Mouse (Mus musculus) heart, postnatal 25 days (tissue): ENCODE measurements around the gene Spaca7. TPM values are rescaled to one million over a fixed set of nuclear protein-coding genes. Genes with fewer than 3 reads are reported as not detected.
"Not testable (repeated sequence)": the region's sequence is repeated elsewhere in the genome, so short reads cannot be mapped to it uniquely, and the experiment has no call there.

Experiments
- DNase-seq: peaks from one replicate; pipeline ENCODE4 v3.0.0; 2022; ENCODE audit warnings: low spot score
- intact Hi-C: fragments of 180-260 bp; cut with DNase I; formaldehyde crosslinking; loops from one replicate; pipeline ENCODE4 v1.15.1; 2025
- total RNA-seq, 2 experiments: library from RNA; stranded (reverse); gene quantifications; 2 replicates each; pipeline ENCODE4 v1.2.3; 2021

Gene Spaca7
- not detected for total RNA-seq

GRCm38 (mm10) chr8:12572814-12573534, at the start of gene Spaca7:
Spaca7 (plus strand) TSS chr8:12573029.
- no peak for DNase-seq
- intact Hi-C loops: no loop called here

GRCm38 (mm10) chr8:12524279-12524678, 48.5 kb upstream of the Spaca7 start:
- intact Hi-C loops: no loop called here
- DNase-seq: no peak

- DNase-seq: no peak
- intact Hi-C loops: no loop called here
Observed at GRCm38 (mm10) chr8:12528659-12529058, 44.2 kb upstream of the Spaca7 start.

- DNase-seq: no peak
- intact Hi-C loops: no loop called here
Observed at GRCm38 (mm10) chr8:12535617-12536016, 37.2 kb upstream of the Spaca7 start.

GRCm38 (mm10) chr8:12536306-12536705, 36.5 kb upstream of the Spaca7 start:
- intact Hi-C loops: no loop called here
- DNase-seq: no peak

- DNase-seq: no peak
- intact Hi-C loops: no loop called here
Observed at GRCm38 (mm10) chr8:12545236-12545635, 27.6 kb upstream of the Spaca7 start.

GRCm38 (mm10) chr8:12545671-12546070, 27.2 kb upstream of the Spaca7 start:
- intact Hi-C loops: no loop called here
- no peak for DNase-seq

GRCm38 (mm10) chr8:12547466-12548220, 25.2 kb upstream of the Spaca7 start:
- intact Hi-C loops: no loop called here
- DNase-seq: no peak

- no peak for DNase-seq
- intact Hi-C loops: no loop called here
Observed at GRCm38 (mm10) chr8:12548255-12548654, 24.6 kb upstream of the Spaca7 start.

GRCm38 (mm10) chr8:12548680-12549079, 24.1 kb upstream of the Spaca7 start:
- intact Hi-C loops: no loop called here
- no peak for DNase-seq

- intact Hi-C loops: no loop called here
- DNase-seq: no peak
Observed at GRCm38 (mm10) chr8:12555515-12556145, 17.2 kb upstream of the Spaca7 start.

GRCm38 (mm10) chr8:12558786-12559185, 14.0 kb upstream of the Spaca7 start:
- intact Hi-C loops: no loop called here
- DNase-seq: no peak

GRCm38 (mm10) chr8:12561403-12561960, 11.3 kb upstream of the Spaca7 start:
- DNase-seq: peak; percentile 4
- intact Hi-C loops: loop anchor here (1.0 to 5.0 kb wide), 2 partner anchors 116 to 604 kb away; no protein-coding TSS in a partner anchor

- no peak for DNase-seq
- intact Hi-C loops: loop anchor here (2.0 to 5.0 kb wide), 2 partner anchors 113 to 566 kb away; no protein-coding TSS in a partner anchor
Observed at GRCm38 (mm10) chr8:12564307-12564706, 8.5 kb upstream of the Spaca7 start.

GRCm38 (mm10) chr8:12565488-12565887, 7.3 kb upstream of the Spaca7 start:
- intact Hi-C loops: loop anchor here (2.0 kb wide), 1 partner anchor 567 kb away; no protein-coding TSS in a partner anchor
- no peak for DNase-seq

- no peak for DNase-seq
- intact Hi-C loops: no loop called here
Observed at GRCm38 (mm10) chr8:12566509-12566908, 6.3 kb upstream of the Spaca7 start.

GRCm38 (mm10) chr8:12576003-12576402, 3.2 kb downstream of the Spaca7 start:
- intact Hi-C loops: no loop called here
- DNase-seq: no peak

GRCm38 (mm10) chr8:12576739-12577138, 3.9 kb downstream of the Spaca7 start:
- intact Hi-C loops: no loop called here
- no peak for DNase-seq

GRCm38 (mm10) chr8:12579339-12579999, 6.6 kb downstream of the Spaca7 start:
- intact Hi-C loops, DNase-seq: not testable (repeated sequence)

GRCm38 (mm10) chr8:12583785-12584184, 11.0 kb downstream of the Spaca7 start:
- no peak for DNase-seq
- intact Hi-C loops: loop anchor here (2.0 kb wide), 1 partner anchor 919 kb away; no protein-coding TSS in a partner anchor
